Mouse (Mus musculus) lung, adult 2 months (tissue): Measurements from ENCODE around the gene Sfrp4.

Experiments
- CTCF ChIP-seq: fragments of 200-500 bp; IDR thresholded peaks from 2 replicates; pipeline ENCODE4 v1.5.1; 2011; ENCODE audit warnings: mild to moderate bottlenecking, low read length, control low read depth; ENCODE audit not compliant: insufficient read depth
- POLR2A ChIP-seq: fragments of 200-500 bp; IDR thresholded peaks from 2 replicates; pipeline ENCODE4 v1.6.1; 2011; ENCODE audit warnings: low read depth, mild to moderate bottlenecking, control low read depth, low read length, borderline replicate concordance; ENCODE audit errors: extremely low read depth

- TF ChIP-seq POLR2A: no peak
- TF ChIP-seq CTCF: no peak
These were observed 51.7 kb downstream of the Sfrp4 start for GRCm38 (mm10) chr13:19674601-19675000.
